Mouse (Mus musculus) ES-Bruce4 (cell line): Measurements from ENCODE around the gene Ndp.

Source experiments
- CTCF ChIP-seq: IDR thresholded peaks from one replicate; pipeline ENCODE4 v1.8.1; 2011; ENCODE audit warnings: low read depth, low read length
- POLR2A ChIP-seq: IDR thresholded peaks from one replicate; pipeline ENCODE4 v1.8.1; 2011; ENCODE audit warnings: low read length; ENCODE audit not compliant: insufficient read depth

GRCm38 (mm10) chrX:16911241-16911873, at the start of gene Ndp:
- no peak for TF ChIP-seq POLR2A
- no peak for TF ChIP-seq CTCF
